Mouse (Mus musculus) spleen, adult 18-20 months (tissue): Measurements from ENCODE around the gene Asb16.

Source experiments
- DNase-seq, 2 experiments: peaks; one replicate each; pipeline ENCODE4 v3.0.0; 2022; ENCODE audit warnings: mixed read lengths in 2 of 2

Gene Asb16

GRCm38 (mm10) chr11:102311966-102312365, 43.4 kb downstream of the Asb16 start:
- no peak for DNase-seq

GRCm38 (mm10) chr11:102312586-102312985, 44.0 kb downstream of the Asb16 start:
- DNase-seq, result no peak

GRCm38 (mm10) chr11:102314321-102314720, 45.8 kb downstream of the Asb16 start:
- no peak for DNase-seq

- peak; percentile 40 to 42 for DNase-seq
These were observed 47.4 kb downstream of the Asb16 start for GRCm38 (mm10) chr11:102315690-102316571.

- DNase-seq, result peak; percentile 92
These were observed 48.2 kb downstream of the Asb16 start for GRCm38 (mm10) chr11:102316572-102317297.

GRCm38 (mm10) chr11:102317298-102317900, 48.9 kb downstream of the Asb16 start:
- peak in 1 of 2 experiments; percentile 74 for DNase-seq

DNA sequence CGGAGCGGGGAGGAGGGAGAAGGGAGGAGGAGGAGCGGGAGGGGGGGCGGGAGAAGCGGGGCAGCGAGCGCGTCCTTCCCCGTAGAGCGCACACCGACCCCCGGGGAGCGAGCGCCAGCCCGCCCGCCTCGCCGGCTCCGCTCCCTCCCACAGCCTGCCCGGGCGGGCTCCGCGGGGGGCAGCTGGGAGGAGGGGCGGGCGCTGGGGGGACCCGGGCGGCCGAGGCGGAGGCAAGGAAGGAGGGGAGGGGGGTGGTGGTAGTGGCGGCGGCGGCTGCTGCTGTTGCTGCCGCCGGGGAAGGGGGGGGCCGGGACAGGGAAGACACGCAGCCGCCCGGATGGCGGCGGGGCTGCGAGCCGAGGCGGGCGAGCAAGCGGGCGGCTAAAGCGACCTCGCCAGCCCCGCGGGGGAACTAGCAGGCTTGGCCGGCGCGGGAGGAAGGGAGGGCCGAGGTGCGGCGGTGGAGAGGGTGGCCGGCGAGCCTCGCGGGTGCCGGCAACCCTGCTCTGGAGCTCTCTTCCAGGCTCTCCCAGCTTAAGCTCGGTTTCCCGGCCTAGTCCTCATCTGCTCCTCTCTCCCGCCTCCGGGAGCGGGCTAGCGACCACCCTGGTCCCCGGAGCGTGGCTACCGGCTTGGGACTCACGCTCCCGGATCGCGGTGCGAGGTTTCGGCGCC, 49.5 kb downstream of the Asb16 start:
- DNase-seq, result peak in 1 of 2 experiments; percentile 73

DNA sequence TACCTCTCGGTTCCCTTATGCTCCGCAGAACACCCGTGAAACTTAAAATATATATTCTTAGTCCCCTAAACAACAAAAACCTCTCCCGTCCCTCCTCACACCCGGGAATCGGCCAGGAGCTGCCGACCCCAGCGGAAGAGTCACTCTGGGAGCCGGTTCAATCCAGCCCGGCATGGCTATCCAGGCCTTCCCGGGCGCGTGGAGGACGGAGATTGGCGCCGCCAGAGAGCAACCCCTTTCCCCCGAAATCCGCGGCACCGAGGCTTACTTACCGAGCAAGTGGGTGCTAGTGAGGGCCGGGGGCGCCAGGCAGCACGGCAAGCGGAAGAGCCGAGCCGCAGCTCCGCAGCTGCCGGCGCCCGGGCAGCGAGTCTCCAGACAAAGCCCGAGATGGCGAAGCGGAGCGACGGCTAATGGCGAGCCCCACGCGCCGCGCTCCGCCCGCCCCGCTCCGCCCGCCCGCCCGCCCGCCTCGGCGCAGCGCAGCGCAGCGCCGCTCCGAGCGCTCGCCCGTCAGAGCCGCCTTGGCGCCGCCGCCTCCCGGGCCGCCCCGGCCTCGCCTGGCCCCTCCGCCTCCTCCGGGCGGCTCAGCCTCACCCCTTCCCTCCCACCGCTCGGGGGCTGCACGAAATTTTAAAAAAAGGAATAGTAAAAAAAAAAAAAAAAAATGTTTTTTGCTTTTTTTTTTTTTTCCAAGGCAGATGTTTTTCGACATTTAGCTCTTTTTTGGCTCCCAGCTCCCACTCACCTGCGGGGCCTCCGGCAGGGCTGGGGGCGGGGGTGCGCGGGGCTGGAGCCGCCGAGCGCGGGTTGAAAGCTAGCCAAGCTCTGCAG, 50.2 kb downstream of the Asb16 start:
- peak; percentile 59 to 69 for DNase-seq

GRCm38 (mm10) chr11:102319410-102319792, 50.9 kb downstream of the Asb16 start, which contains the start of gene Ubtf:
Gene Ubtf (minus strand): TSS chr11:102319742.
- peak; percentile 65 to 71 for DNase-seq

DNA sequence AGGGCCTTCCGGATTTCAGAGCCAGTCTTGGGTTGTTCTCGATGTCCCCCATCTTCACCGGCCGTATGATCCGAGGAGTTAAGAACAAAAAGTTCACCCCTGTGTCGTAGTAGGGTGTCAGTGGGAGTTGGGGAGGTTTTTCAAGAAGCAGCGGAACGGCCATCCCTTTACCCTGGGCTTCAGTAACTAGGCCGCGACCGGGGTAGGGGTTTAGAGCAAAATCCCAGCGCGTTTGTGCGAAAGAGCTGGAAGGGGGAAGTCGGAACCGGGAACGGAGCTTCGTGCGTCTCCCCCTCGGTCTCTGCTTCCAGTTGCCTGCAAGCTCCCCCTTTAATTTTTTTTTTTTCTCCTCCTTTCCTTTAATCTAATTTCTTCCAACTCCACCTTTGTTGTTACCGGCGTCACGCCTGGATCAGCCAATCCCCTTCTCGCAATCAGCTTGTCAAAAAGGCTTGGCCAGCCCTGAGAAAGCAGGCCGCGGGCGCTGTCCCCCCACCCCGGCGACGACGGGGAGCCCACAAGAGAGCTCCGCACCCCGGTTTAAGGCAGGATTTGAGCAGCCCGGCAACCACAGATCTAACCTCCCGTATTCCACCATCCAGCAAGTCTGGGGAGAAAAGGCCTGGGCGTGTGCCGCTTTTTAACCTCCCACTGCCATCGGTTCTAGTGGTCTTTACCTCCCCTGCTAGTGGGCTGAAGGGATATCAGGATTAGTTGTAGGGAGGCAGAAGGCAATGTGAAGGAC, 51.6 kb downstream of the Asb16 start:
- DNase-seq, result peak; percentile 59 to 66

DNA sequence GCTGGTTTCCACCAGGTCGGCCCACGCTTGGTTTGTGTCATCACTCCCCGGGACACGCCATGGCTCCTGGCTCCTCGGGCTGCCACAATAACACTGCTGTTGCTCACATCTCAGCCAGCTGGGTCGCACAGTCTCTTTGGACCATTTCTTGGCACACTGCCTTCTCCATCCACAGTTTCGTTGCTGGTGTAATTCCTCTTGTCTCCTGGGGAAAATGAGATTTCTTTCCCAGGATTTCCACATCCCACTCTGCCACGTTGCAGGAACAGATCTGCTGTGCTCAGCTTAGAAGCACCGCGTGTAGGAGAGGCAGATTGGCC, 52.1 kb downstream of the Asb16 start:
- DNase-seq, result no peak

DNA sequence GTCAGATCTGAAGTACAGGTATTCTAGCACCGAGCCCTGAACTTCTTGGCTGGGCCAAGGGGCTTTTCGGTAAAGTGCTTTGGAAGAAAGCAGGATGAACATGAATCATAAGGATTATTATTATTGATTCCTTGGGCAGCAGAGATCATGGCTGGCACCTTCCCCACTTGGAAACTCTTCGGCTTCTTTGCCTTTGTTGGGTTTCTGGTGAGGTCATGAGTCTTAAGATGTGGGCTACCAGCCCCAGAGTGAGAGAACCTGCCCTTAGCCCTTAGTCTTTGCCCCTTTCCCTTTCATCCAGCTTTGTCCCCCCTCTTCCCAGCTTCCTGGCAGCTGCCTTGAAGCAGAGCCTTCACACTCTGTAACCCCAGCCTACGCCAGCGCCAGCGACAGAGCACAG, 53.4 kb downstream of the Asb16 start:
- no peak for DNase-seq

DNA sequence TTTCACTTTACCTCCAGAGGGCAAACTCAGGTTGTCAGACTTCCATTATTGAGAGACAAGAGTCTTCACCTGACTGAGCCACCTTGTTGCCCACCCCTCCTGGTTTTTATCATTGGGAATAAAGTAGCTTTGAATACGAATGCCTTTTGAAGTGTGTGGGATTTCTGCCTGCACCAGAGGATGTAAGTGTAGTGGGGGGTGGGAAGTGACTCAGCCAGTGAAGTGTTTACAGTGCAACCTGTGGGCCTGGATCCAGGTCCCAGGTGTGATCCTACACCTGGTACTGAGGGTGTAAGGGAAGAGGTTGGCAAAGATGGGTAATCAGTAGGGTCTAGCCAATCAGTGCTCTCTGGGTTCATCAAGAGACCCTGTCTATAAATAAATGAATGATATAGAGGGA, 55.0 kb downstream of the Asb16 start:
- no peak for DNase-seq

DNA sequence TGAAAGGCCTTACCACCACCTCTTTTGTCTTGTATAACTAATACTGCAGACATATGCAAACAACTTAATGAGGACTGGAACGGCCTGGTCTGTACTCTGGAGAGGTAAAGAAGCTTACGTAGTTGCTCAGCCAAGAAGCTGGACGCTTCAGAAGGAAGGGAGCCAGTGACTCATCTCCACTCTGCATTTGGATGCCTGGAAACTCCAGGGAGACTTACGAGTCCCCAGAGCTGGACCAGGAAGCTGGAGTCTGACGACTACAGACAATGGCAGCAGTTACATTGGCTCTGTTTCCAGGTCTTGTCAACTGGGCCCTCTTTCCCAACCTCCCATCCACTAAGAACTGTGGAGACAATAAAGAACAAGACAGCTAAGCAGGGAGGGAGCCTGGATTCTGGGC, 58.7 kb downstream of the Asb16 start:
- no peak for DNase-seq

GRCm38 (mm10) chr11:102327839-102328238, 59.3 kb downstream of the Asb16 start:
- no peak for DNase-seq
